Mouse (Mus musculus) CD8-positive naive resting alpha-beta T cell, adult 2 months (primary cell): ENCODE data around the gene Vmn2r27.
A peak's percentile ranks its signal among the peaks of the same experiment; 100 is the strongest.

Source experiments
- DNase-seq, 2 experiments: peaks; one replicate each; pipeline ENCODE4 v3.0.0; 2022; ENCODE audit warnings: low read depth in 2 of 2, low spot score in 2 of 2

The Vmn2r27 gene

GRCm38 (mm10) chr6:124231756-124232155 lies at the start of gene Vmn2r27:
Gene Vmn2r27 (minus strand): TSS chr6:124231856.
- DNase-seq = no peak

- no peak for DNase-seq
Measured at GRCm38 (mm10) chr6:124278291-124278690, 46.6 kb upstream of the Vmn2r27 start.

- DNase-seq = no peak
Measured at GRCm38 (mm10) chr6:124277641-124278040, 46.0 kb upstream of the Vmn2r27 start.

- no peak for DNase-seq
Measured at GRCm38 (mm10) chr6:124273231-124273880, 41.7 kb upstream of the Vmn2r27 start.

GRCm38 (mm10) chr6:124262696-124263095 lies 31.0 kb upstream of the Vmn2r27 start:
- DNase-seq = peak; percentile 73 to 78

GRCm38 (mm10) chr6:124260198-124260931 lies 28.7 kb upstream of the Vmn2r27 start:
- peak; percentile 59 to 66 for DNase-seq

GRCm38 (mm10) chr6:124255721-124256470 lies 24.2 kb upstream of the Vmn2r27 start:
- no peak for DNase-seq

- DNase-seq = no peak
Measured at GRCm38 (mm10) chr6:124202116-124202515, 29.5 kb downstream of the Vmn2r27 start.

GRCm38 (mm10) chr6:124168499-124169257 lies 63.0 kb downstream of the Vmn2r27 start:
- no peak for DNase-seq

GRCm38 (mm10) chr6:124166596-124166995 lies 65.1 kb downstream of the Vmn2r27 start:
- no peak for DNase-seq

- no peak for DNase-seq
Measured at GRCm38 (mm10) chr6:124149808-124150207, 81.8 kb downstream of the Vmn2r27 start.
